Mouse (Mus musculus): ENCODE data around the gene Pitpna.

DNA sequence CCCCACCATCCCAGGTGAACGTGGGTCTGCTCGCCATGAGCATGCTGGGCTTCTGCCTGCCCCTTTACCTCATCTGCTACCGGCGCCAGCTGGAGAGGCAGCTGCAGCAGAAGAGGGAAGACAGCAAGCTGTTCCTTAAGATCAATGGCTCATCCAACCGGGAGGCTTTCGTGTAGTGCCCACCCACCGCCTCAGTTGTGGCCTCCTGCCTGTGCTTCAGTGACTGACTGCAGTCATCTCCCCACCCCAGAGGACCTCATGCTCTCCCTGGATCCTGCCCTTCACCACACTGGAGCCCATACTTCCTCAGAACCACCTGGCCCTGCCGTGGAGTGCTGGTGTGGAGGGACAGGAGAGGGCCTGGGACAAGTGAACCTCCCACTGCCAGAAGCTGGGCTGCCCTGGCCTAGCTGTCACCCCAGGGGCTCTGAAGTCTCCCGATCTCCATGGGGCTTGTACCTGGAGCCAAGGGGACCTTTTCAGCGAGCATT, 15.6 kb upstream of the Pitpna start:
- TF ChIP-seq POLR2A (IDR thresholded peaks at IDR 0.05; ENCODE audit: extremely low read depth, insufficient read depth, low read length) (no peak), CTCF (IDR thresholded peaks at IDR 0.05; ENCODE audit: extremely low read depth, insufficient read depth, low read length) (no peak)

Measured in cortical plate, adult 2 months (tissue).